Mouse (Mus musculus) liver, adult 2 months (tissue): Measurements from ENCODE around the gene Caap1.

Source experiments
- CTCF ChIP-seq: fragments of 200-500 bp; IDR thresholded peaks from 2 replicates; pipeline ENCODE4 v1.5.1; 2011; ENCODE audit warnings: low read depth, low read length, control low read depth
- POLR2A ChIP-seq: fragments of 200-500 bp; IDR thresholded peaks from 2 replicates; pipeline ENCODE4 v1.6.1; 2011; ENCODE audit warnings: low read length, control low read depth; ENCODE audit not compliant: insufficient read depth; ENCODE audit errors: extremely low read depth

- TF ChIP-seq CTCF = no peak
- TF ChIP-seq POLR2A = no peak
Observed at GRCm38 (mm10) chr4:94515366-94515765, 41.2 kb downstream of the Caap1 start.
